Mouse (Mus musculus) liver, adult 2 months (tissue): ENCODE results near the gene N4bp2.
"Not testable (repeated sequence)": the region's sequence is repeated elsewhere in the genome, so short reads cannot be mapped to it uniquely, and the experiment has no call there.

Source experiments
- CTCF ChIP-seq: fragments of 200-500 bp; IDR thresholded peaks from 2 replicates; pipeline ENCODE4 v1.5.1; 2011; ENCODE audit warnings: low read depth, low read length, control low read depth
- POLR2A ChIP-seq: fragments of 200-500 bp; IDR thresholded peaks from 2 replicates; pipeline ENCODE4 v1.6.1; 2011; ENCODE audit warnings: low read length, control low read depth; ENCODE audit not compliant: insufficient read depth; ENCODE audit errors: extremely low read depth

GRCm38 (mm10) chr5:65773957-65774356, 10.6 kb downstream of the N4bp2 start:
- TF ChIP-seq CTCF, POLR2A: not testable (repeated sequence)
